Mouse (Mus musculus) brain, embryonic 14.5 days (tissue): ENCODE data around the gene Cep295. TPM values are rescaled to one million over a fixed set of nuclear protein-coding genes. Genes with fewer than 3 reads are reported as not detected.

ENCODE experiments used
- DNase-seq: peaks from one replicate; pipeline ENCODE4 v3.0.0-alpha.2; 2011; ENCODE audit warnings: low read depth
- CTCF ChIP-seq: fragments of 200-500 bp; IDR thresholded peaks from 2 replicates; pipeline ENCODE4 v1.5.1; 2012; ENCODE audit warnings: inconsistent platforms, mild to moderate bottlenecking, moderate library complexity, borderline replicate concordance; ENCODE audit not compliant: insufficient read depth, insufficient read length; ENCODE audit errors: extremely low read depth
- POLR2A ChIP-seq: fragments of 200-500 bp; IDR thresholded peaks from 2 replicates; pipeline ENCODE4 v1.6.1; 2012; ENCODE audit warnings: mild to moderate bottlenecking, inconsistent platforms, borderline replicate concordance; ENCODE audit not compliant: poor library complexity, insufficient read depth, insufficient read length, severe bottlenecking; ENCODE audit errors: extremely low read depth
- polyA plus RNA-seq: library from polyadenylated mRNA; depleted of rRNA; stranded (reverse); fragments of >200 nt; gene quantifications from 2 replicates; pipeline ENCODE4 v1.2.3, GENCODE M21; 2012; rRNA removed

Gene Cep295
- 24.1 and 27.9 TPM in 2 replicates for polyA plus RNA-seq

DNA sequence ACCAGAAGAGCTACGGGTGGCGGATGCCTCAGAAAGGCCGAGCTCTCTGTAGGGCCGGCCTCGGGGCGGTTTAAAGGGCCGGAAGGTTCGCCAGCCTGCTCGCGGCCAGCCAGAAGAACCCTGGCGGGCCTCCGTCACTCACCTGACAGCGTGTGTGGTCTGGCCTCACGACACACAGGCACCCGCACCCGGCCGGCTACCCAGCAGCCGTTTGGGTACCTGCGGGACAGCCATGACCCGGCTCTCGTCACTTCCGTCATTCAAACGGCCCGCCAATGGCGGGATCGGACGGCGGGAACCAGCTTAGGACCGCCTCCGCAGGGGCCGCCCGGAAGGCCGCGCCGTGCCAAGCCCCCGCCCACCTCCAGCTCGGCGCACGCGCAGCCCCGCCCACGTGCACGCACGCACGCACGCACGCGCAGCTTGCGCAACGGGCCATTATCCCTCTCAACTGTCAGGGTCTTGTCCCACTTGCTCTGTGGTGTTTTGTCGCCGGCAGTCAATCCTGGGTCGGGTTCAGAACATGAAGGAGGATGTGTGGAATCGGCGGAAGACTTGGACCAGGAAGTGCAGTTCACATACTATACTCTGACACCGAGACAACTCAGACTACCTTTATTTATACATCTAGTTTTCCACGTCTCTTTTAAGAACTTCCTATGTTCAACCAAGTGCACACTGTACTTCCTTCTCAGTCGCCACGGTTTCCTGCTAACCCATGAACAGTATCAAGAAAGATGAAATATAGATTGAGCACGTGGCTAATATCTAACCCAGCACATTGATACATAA is at the start of gene Cep295:
Gene Cep295 (minus strand): TSS at position 305 of the 792 bp plus-strand sequence.
- peak; percentile 53 for TF ChIP-seq POLR2A
- TF ChIP-seq CTCF, result no peak
- peak; percentile 99 for DNase-seq

GRCm38 (mm10) chr9:15397591-15397990 is 40.0 kb upstream of the Cep295 start:
- TF ChIP-seq CTCF (no peak), POLR2A (no peak)
- peak; percentile 12 for DNase-seq

DNA sequence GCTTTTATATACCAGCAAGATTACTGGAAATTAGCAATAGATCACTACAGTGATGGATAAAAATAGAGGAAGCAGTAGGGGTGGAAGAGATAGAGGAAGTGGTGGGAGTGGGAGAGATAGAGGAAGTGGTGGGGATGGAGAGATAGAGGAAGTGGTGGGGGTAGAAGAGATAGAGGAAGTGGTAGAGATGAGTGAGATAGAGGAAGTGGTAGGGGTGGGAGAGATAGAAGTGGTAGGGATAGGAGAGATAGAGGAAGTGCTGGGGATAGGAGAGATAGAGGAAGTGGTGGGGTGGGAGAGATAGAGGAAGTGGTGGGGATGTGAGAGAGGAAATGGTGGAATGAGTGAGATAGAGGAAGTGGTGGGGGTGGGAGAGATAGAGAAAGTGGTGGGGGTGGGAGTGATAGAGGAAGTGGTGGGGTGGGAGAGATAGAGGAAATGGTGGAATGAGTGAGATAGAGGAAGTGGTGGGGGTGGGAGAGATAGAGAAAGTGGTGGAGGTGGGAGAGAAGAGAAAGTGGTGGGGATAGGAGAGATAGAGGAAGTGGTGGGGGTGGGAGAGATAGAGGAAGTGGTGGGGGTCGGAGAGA is 37.9 kb upstream of the Cep295 start:
- TF ChIP-seq CTCF (no peak), POLR2A (no peak)

GRCm38 (mm10) chr9:15387075-15387643 is 29.6 kb upstream of the Cep295 start:
- no peak for DNase-seq
- TF ChIP-seq POLR2A (no peak), CTCF (no peak)

More for the DNA sequence above, 37.9 kb upstream of the Cep295 start:
- DNase-seq, result no peak

GRCm38 (mm10) chr9:15384266-15384665 is 26.7 kb upstream of the Cep295 start:
- no peak for TF ChIP-seq CTCF
- TF ChIP-seq POLR2A, result no peak
- DNase-seq, result peak; percentile 75

DNA sequence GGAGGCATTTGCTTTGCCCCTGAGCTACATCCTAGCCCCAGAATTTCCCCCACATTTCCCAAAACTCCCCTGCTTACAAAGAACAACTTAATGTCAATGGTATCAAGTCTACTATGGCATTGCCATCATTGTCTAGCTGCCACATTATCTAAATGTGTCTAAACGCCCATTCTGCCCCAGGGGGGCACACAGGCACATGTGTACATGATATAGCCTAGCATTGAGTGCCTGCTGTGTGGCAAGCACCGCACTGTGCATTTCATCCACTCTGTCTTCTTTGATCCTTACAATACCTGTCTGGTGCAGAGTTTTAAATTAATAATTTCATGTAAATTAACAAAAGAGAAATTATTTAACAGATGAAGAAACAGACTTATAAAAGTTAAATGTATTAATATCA is 8.7 kb upstream of the Cep295 start:
- no peak for DNase-seq
- TF ChIP-seq POLR2A (no peak), CTCF (no peak)

- DNase-seq, result peak; percentile 68
- TF ChIP-seq POLR2A, result no peak
- peak; percentile 25; the same call in 1 of the 2 replicates for TF ChIP-seq CTCF
Measured at GRCm38 (mm10) chr9:15365856-15366255, 8.3 kb upstream of the Cep295 start.

DNA sequence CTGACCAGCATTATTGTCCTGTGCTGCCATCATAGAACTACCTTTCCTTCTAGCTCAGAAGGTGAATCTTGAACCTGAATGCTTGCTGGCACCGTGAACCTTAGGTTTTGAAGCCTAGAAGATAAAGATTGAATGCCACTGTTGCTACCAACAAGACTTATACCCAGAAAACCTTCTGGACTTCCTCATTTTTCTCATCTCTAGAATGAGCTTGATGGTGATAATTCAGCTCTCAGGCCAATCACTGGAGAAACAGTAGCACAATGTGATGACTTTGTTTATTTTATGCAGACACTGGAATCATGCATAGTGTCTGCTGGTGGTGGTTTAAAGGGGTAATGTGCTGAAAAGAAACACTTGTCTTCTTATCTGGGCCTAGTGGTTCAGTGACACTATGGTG is 7.3 kb upstream of the Cep295 start:
- TF ChIP-seq CTCF, result no peak
- no peak for TF ChIP-seq POLR2A

GRCm38 (mm10) chr9:15356916-15357483 is 588 bp downstream of the Cep295 start:
- TF ChIP-seq POLR2A, result no peak
- TF ChIP-seq CTCF, result no peak
- no peak for DNase-seq

More for the DNA sequence above, 7.3 kb upstream of the Cep295 start:
- no peak for DNase-seq

DNA sequence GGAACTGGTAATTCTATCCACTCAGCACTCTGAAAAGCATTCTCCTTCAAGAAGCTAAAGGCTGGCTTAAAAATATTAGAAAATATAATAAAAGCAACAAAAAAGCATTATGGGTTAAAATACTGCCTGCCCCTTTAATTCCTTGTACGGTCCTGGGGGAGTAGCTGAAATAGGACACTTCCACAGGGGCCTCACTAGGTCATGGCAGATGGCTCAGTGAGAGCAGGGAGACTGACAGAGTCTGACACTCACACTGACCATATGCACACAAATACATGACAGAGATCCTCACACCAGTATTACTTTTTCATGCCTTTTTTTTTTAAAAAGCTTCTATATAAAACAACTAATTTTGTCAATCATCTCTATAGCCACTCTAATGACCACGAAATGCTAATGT is 7.7 kb downstream of the Cep295 start:
- TF ChIP-seq POLR2A (no peak), CTCF (no peak)
- no peak for DNase-seq

- no peak for DNase-seq
- TF ChIP-seq POLR2A, result no peak
- TF ChIP-seq CTCF, result no peak
Measured at GRCm38 (mm10) chr9:15337776-15338175, 19.8 kb downstream of the Cep295 start.
